Mouse (Mus musculus) CD4-positive naive resting alpha-beta T cell, adult 76 days (primary cell): ENCODE results near the gene Ccdc141. TPM values are rescaled to one million over a fixed set of nuclear protein-coding genes. Genes with fewer than 3 reads are reported as not detected.

ENCODE experiments used
- total RNA-seq: library from RNA; stranded (reverse); gene quantifications from one replicate; pipeline ENCODE4 v1.2.4, GENCODE M21; 2023

Gene Ccdc141
- 4.2 TPM for total RNA-seq

GRCm38 (mm10) chr2:77170633-77171105, at the start of gene Ccdc141:
TSS of gene Ccdc141 (minus strand) at chr2:77170636.

GRCm38 (mm10) chr2:76982391-76983145, 187.9 kb downstream of the Ccdc141 start, which contains the start of gene Ttn:
TSS of gene Ttn (minus strand) at chr2:76982547.

Other genes starting within 250 kb of the Ccdc141 start
- 0.15 TPM for gene Ttn, start 188.1 kb downstream of the Ccdc141 start, total RNA-seq
- gene Sestd1, start 110.0 kb upstream of the Ccdc141 start, total RNA-seq = 2.7 TPM